Mouse (Mus musculus): Measurements from ENCODE around the gene Stk39. TPM values are rescaled to one million over a fixed set of nuclear protein-coding genes. Genes with fewer than 3 reads are reported as not detected.

The Stk39 gene
- total RNA-seq, 1 experiment: 5.0 TPM

GRCm38 (mm10) chr2:68346606-68347237 lies 125.3 kb downstream of the Stk39 start:
- Histone ChIP-seq H3K27ac (ENCODE audit: insufficient read depth, low read depth, low read length, poor library complexity, severe bottlenecking) (no peak overlapping the region), H3K9me3 (ENCODE audit: control insufficient read depth, insufficient read depth, low read depth, low read length) (no peaks in the 10 kb centered on the region), H3K4me3 (ENCODE audit: insufficient read depth in 1 of 2, low read depth in 1 of 2, low read length in 2 of 2, poor library complexity in 1 of 2, severe bottlenecking in 1 of 2) (no peak overlapping the region), H3K9ac (ENCODE audit: insufficient read depth, low read depth, low read length, poor library complexity, severe bottlenecking) (no peak overlapping the region), H3K36me3 (ENCODE audit: control insufficient read depth, insufficient read depth, low read length, poor library complexity, severe bottlenecking) (no peaks in the 10 kb centered on the region), H3K4me1 (ENCODE audit: control insufficient read depth in 2 of 2, insufficient read depth in 2 of 2, low read length in 2 of 2, poor library complexity in 1 of 2) (peaks cover 0 to 2% of the 10 kb centered on the region in 2 experiments; a peak in 1 of 4 replicates)
- TF ChIP-seq MAFK (IDR thresholded peaks at IDR 0.05; ENCODE audit: insufficient read depth, low read depth, low read length) (no peak), HCFC1 (IDR thresholded peaks at IDR 0.05; ENCODE audit: borderline replicate concordance, insufficient read depth, low read length) (no peak), CHD2 (IDR thresholded peaks at IDR 0.05; ENCODE audit: low read depth, low read length) (no peak), ZNF384 (IDR thresholded peaks at IDR 0.05; ENCODE audit: low read depth, low read length) (no peak), ZC3H11A (IDR thresholded peaks at IDR 0.05; ENCODE audit: borderline replicate concordance, low read depth, low read length) (no peak)
- no peak for DNase-seq (ENCODE audit: low read depth, low spot score)
- in situ Hi-C loops (cut with MboI; ENCODE audit: low sequenced_read_pairs in 2 of 2, unreplicated experiment in 2 of 2): loop anchor here in 1 of 2 experiments (25.0 kb wide), 1 partner anchor 234 kb away; no protein-coding TSS in a partner anchor

- in situ Hi-C loops (cut with MboI; ENCODE audit: low sequenced_read_pairs in 2 of 2, unreplicated experiment in 2 of 2): loop anchor here in 1 of 2 experiments (25.0 kb wide), 1 partner anchor 233 kb away; no protein-coding TSS in a partner anchor
- TF ChIP-seq CHD2 (IDR thresholded peaks at IDR 0.05; ENCODE audit: low read depth, low read length): no peak
- no peak for TF ChIP-seq ZNF384 (IDR thresholded peaks at IDR 0.05; ENCODE audit: low read depth, low read length)
- Histone ChIP-seq H3K4me3 (ENCODE audit: insufficient read depth in 1 of 2, low read depth in 1 of 2, low read length in 2 of 2, poor library complexity in 1 of 2, severe bottlenecking in 1 of 2) (no peak overlapping the region), H3K4me1 (ENCODE audit: control insufficient read depth in 2 of 2, insufficient read depth in 2 of 2, low read length in 2 of 2, poor library complexity in 1 of 2) (peaks cover 0 to 2% of the 10 kb centered on the region in 2 experiments; a peak in 1 of 4 replicates), H3K27ac (ENCODE audit: insufficient read depth, low read depth, low read length, poor library complexity, severe bottlenecking) (no peak overlapping the region), H3K9ac (ENCODE audit: insufficient read depth, low read depth, low read length, poor library complexity, severe bottlenecking) (no peak overlapping the region), H3K36me3 (ENCODE audit: control insufficient read depth, insufficient read depth, low read length, poor library complexity, severe bottlenecking) (no peaks in the 10 kb centered on the region), H3K9me3 (ENCODE audit: control insufficient read depth, insufficient read depth, low read depth, low read length) (no peaks in the 10 kb centered on the region)
- DNase-seq (ENCODE audit: low read depth, low spot score): no peak
These were observed 126.8 kb downstream of the Stk39 start for GRCm38 (mm10) chr2:68345269-68345668.

GRCm38 (mm10) chr2:68343751-68344150 lies 128.3 kb downstream of the Stk39 start:
- Histone ChIP-seq H3K4me1 (ENCODE audit: control insufficient read depth in 2 of 2, insufficient read depth in 2 of 2, low read length in 2 of 2, poor library complexity in 1 of 2) (peaks cover 0 to 2% of the 10 kb centered on the region in 2 experiments; a peak in 1 of 4 replicates), H3K27ac (ENCODE audit: insufficient read depth, low read depth, low read length, poor library complexity, severe bottlenecking) (no peak overlapping the region), H3K9ac (ENCODE audit: insufficient read depth, low read depth, low read length, poor library complexity, severe bottlenecking) (no peak overlapping the region), H3K9me3 (ENCODE audit: control insufficient read depth, insufficient read depth, low read depth, low read length) (no peaks in the 10 kb centered on the region), H3K36me3 (ENCODE audit: control insufficient read depth, insufficient read depth, low read length, poor library complexity, severe bottlenecking) (no peaks in the 10 kb centered on the region), H3K4me3 (ENCODE audit: insufficient read depth in 1 of 2, low read depth in 1 of 2, low read length in 2 of 2, poor library complexity in 1 of 2, severe bottlenecking in 1 of 2) (no peak overlapping the region)
- TF ChIP-seq ZC3H11A (IDR thresholded peaks at IDR 0.05; ENCODE audit: borderline replicate concordance, low read depth, low read length) (no peak), ZNF384 (IDR thresholded peaks at IDR 0.05; ENCODE audit: low read depth, low read length) (no peak), HCFC1 (IDR thresholded peaks at IDR 0.05; ENCODE audit: borderline replicate concordance, insufficient read depth, low read length) (no peak), MAFK (IDR thresholded peaks at IDR 0.05; ENCODE audit: insufficient read depth, low read depth, low read length) (no peak), CHD2 (IDR thresholded peaks at IDR 0.05; ENCODE audit: low read depth, low read length) (no peak)
- no peak for DNase-seq (ENCODE audit: low read depth, low spot score)
- in situ Hi-C loops (cut with MboI; ENCODE audit: low sequenced_read_pairs in 2 of 2, unreplicated experiment in 2 of 2): loop anchor here in 1 of 2 experiments (25.0 kb wide), 1 partner anchor 231 kb away; no protein-coding TSS in a partner anchor

GRCm38 (mm10) chr2:68342122-68342646 lies 129.9 kb downstream of the Stk39 start:
- no peaks in the 10 kb centered on the region for H3K9me3 ChIP-seq (ENCODE audit: control insufficient read depth, insufficient read depth, low read depth, low read length)
- in situ Hi-C loops (cut with MboI; ENCODE audit: low sequenced_read_pairs in 2 of 2, unreplicated experiment in 2 of 2): loop anchor here in 1 of 2 experiments (25.0 kb wide), 1 partner anchor 230 kb away; no protein-coding TSS in a partner anchor

More at GRCm38 (mm10) chr2:68342122-68342646, 129.9 kb downstream of the Stk39 start:
- no peak for DNase-seq (ENCODE audit: low read depth, low spot score)
- no peak overlapping the region for H3K27ac ChIP-seq (ENCODE audit: insufficient read depth, low read depth, low read length, poor library complexity, severe bottlenecking)
- H3K9ac ChIP-seq (ENCODE audit: insufficient read depth, low read depth, low read length, poor library complexity, severe bottlenecking): no peak overlapping the region
- peaks cover 0 to 2% of the 10 kb centered on the region in 2 experiments; a peak in 1 of 4 replicates for H3K4me1 ChIP-seq (ENCODE audit: control insufficient read depth in 2 of 2, insufficient read depth in 2 of 2, low read length in 2 of 2, poor library complexity in 1 of 2)
- no peak overlapping the region for H3K4me3 ChIP-seq (ENCODE audit: insufficient read depth in 1 of 2, low read depth in 1 of 2, low read length in 2 of 2, poor library complexity in 1 of 2, severe bottlenecking in 1 of 2)
- no peaks in the 10 kb centered on the region for H3K36me3 ChIP-seq (ENCODE audit: control insufficient read depth, insufficient read depth, low read length, poor library complexity, severe bottlenecking)
- no peak for TF ChIP-seq ZC3H11A (IDR thresholded peaks at IDR 0.05; ENCODE audit: borderline replicate concordance, low read depth, low read length)
- TF ChIP-seq ZNF384 (IDR thresholded peaks at IDR 0.05; ENCODE audit: low read depth, low read length): no peak
- TF ChIP-seq HCFC1 (IDR thresholded peaks at IDR 0.05; ENCODE audit: borderline replicate concordance, insufficient read depth, low read length): no peak
- TF ChIP-seq MAFK (IDR thresholded peaks at IDR 0.05; ENCODE audit: insufficient read depth, low read depth, low read length): no peak
- no peak for TF ChIP-seq CHD2 (IDR thresholded peaks at IDR 0.05; ENCODE audit: low read depth, low read length)

All from ES-E14 (cell line).